Mouse (Mus musculus) G1E-ER4 (cell line): ENCODE data around the gene Tmem106c. TPM values are rescaled to one million over a fixed set of nuclear protein-coding genes. Genes with fewer than 3 reads are reported as not detected.

Experiments
- GATA1 ChIP-seq: IDR thresholded peaks from one replicate; pipeline ENCODE4 v1.8.0; 2012; ENCODE audit warnings: low read length, inconsistent platforms
- polyA plus RNA-seq: library from polyadenylated mRNA; stranded (reverse); fragments of >175 nt; gene quantifications from 2 replicates; pipeline ENCODE4 v1.2.3, GENCODE M21; 2012

The Tmem106c gene
- polyA plus RNA-seq, 1 experiment, result 15.5 TPM

GRCm38 (mm10) chr15:98002991-98003821 lies 39.2 kb downstream of the Tmem106c start:
- TF ChIP-seq GATA1, result no peak

- no peak for TF ChIP-seq GATA1
Observed at GRCm38 (mm10) chr15:98003822-98004739, 40.1 kb downstream of the Tmem106c start, which contains the start of gene Col2a1. Gene Col2a1, minus strand, starts transcription at chr15:98004695.

- no peak for TF ChIP-seq GATA1
Observed at GRCm38 (mm10) chr15:98004740-98005159, 40.8 kb downstream of the Tmem106c start.

GRCm38 (mm10) chr15:98005181-98005580 lies 41.2 kb downstream of the Tmem106c start:
- no peak for TF ChIP-seq GATA1

GRCm38 (mm10) chr15:98012810-98013209 lies 48.8 kb downstream of the Tmem106c start:
- no peak for TF ChIP-seq GATA1

GRCm38 (mm10) chr15:98017925-98018324 lies 53.9 kb downstream of the Tmem106c start:
- no peak for TF ChIP-seq GATA1

GRCm38 (mm10) chr15:98019047-98019446 lies 55.0 kb downstream of the Tmem106c start:
- TF ChIP-seq GATA1, result no peak

Other genes with a start within 250 kb of the Tmem106c start
- gene Endou, start 232.9 kb upstream of the Tmem106c start, polyA plus RNA-seq, result not detected in 2 replicates
- gene Rapgef3, start 196.2 kb upstream of the Tmem106c start, polyA plus RNA-seq, result 0.05 TPM in 1 of 2 replicates, not detected in the other
- gene Slc48a1, start 185.7 kb upstream of the Tmem106c start, polyA plus RNA-seq, result 160 and 171 TPM in 2 replicates
- 128 and 174 TPM in 2 replicates for gene Hdac7, start 119.7 kb upstream of the Tmem106c start, polyA plus RNA-seq
- not detected in 2 replicates for gene Vdr, start 53.6 kb upstream of the Tmem106c start, polyA plus RNA-seq
- 0.03 and 0.05 TPM in 2 replicates for gene Col2a1, start 40.5 kb downstream of the Tmem106c start, polyA plus RNA-seq
- gene Pfkm, start 128.4 kb downstream of the Tmem106c start, polyA plus RNA-seq, result 23.9 and 28.6 TPM in 2 replicates
- 17.4 and 18.2 TPM in 2 replicates for gene Senp1, start 129.5 kb downstream of the Tmem106c start, polyA plus RNA-seq
- gene Asb8, start 201.4 kb downstream of the Tmem106c start, polyA plus RNA-seq, result 5.4 and 7.5 TPM in 2 replicates
- gene Ccdc184, start 203.0 kb downstream of the Tmem106c start, polyA plus RNA-seq, result not detected in 2 replicates
- gene Olfr288, start 231.3 kb downstream of the Tmem106c start, polyA plus RNA-seq, result not detected in 2 replicates